Mouse (Mus musculus) layer of hippocampus, adult 18-20 months (tissue): ENCODE data around the gene Zswim1. TPM values are rescaled to one million over a fixed set of nuclear protein-coding genes. Genes with fewer than 3 reads are reported as not detected.
"Not testable (repeated sequence)": the region's sequence is repeated elsewhere in the genome, so short reads cannot be mapped to it uniquely, and the experiment has no call there.

Experiments used
- DNase-seq, 2 experiments: peaks; one replicate each; pipeline ENCODE4 v3.0.0; 2022; ENCODE audit warnings: low spot score in 2 of 2
- total RNA-seq, 2 experiments: library from RNA; stranded (reverse); gene quantifications; 2 replicates each; pipeline ENCODE4 v1.2.3; 2021

Zswim1 gene
- total RNA-seq, 2 experiments from 2014 or later = 22.7 to 26.3 TPM

DNA sequence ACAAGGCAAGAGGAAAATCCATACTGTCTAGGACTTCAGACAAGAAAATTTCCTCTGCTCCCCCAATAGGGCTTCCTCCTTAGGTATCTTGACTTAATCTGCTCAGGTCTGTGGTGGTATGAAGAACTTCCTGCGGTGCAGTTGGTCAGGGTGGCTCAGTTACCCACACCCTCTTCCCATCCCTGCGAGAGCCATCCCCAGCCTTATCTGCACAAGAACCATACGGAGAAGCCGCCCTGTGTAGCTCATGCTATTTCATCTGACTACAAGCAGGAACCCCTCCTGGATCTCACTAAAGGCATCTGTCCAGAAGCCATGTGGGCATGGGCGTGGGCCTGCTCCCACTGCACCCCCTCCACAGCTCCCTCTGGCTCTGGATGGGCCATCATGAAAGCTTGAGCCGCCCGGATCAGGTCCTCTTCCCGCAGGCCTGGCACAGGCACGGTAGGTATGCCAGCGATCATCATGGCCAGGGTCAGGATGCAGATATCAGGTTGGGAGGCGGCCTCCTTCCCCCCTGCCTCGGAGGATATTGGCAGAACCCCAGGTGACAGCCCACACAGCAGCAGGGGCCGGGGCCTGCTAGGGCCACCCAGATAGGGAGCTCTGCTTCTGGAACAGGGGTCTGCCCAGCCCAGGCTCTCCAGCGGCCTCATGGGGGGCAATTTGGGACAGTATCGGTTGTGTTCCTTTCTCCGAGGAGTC, 4.8 kb downstream of the Zswim1 start:
- no peak for DNase-seq

GRCm38 (mm10) chr2:164828437-164828836, 6.0 kb downstream of the Zswim1 start, which contains the start of gene Spata25:
TSS of gene Spata25 (minus strand) at chr2:164828537.
- DNase-seq = no peak

DNA sequence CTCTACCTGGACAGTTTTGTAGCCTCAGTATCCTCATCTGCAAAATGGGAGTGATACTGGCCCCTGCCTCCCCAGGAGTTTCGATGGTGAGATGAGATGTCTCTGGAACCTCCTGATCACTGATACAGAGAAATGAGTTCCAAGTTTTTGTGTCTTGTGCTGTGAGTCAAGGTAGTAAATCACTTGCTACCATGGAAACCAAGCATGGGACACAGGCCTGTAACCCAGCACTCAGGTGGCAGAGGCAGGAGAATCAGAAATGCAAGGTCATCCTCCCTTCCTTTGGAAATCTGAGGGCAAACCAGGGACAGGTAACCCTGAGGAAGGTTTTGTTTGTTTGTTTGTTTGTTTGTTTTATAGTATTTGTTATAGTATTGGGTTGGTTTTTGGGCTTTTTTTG, 6.6 kb downstream of the Zswim1 start:
- no peak for DNase-seq

DNA sequence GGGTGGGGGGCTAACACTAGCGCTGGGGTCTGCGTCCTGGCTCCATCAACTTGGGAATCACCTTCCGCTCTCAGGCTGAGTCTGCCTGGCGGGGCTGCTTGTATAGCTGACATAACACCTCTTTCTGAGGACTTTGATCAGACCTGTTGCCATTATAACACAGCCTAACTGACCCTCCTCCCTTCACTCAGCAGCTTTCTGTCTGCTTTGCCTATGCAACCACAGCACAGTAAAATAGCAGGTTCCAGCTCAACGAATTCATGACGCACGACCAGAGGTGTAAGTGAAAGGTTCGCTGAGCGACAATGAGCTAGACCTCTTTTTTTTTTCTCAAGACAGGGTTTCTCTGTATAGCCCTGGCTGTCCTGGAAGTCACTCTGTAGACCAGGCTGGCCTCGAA, 8.5 kb downstream of the Zswim1 start:
- DNase-seq = no peak

DNA sequence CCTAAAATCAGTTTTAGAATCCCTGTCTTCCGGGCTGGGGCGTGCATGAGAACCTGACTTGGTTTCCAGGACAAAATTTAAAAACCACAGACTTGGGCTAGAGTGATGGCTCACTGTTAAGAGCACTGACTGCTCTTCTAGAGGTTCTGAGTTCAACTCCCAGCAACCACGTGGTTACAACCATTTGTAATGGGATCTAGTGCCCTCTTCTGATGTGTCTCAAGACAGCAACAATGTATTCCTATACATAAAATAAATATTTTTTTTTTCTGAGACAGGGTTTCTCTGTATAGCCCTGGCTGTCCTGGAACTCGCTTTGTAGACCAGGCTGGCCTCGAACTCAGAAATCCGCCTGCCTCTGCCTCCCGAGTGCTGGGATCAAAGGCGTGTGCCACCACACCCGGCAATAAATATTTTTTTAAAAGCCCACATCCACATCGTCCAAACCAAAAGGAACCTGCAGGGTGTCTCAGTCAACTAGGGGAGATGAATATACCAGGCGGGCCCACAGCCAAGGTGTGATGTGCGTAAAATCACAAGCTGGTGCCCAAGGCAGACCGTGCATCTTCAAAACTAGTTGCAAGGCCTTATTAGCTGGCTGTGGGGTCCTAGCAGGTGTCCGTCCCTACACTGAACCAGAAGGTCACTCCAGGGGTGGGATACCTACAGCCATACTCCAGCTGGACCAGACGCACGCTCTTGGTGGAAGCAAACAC, 9.7 kb downstream of the Zswim1 start:
- no peak for DNase-seq

GRCm38 (mm10) chr2:164832748-164833301, 10.3 kb downstream of the Zswim1 start, which contains the start of gene Ctsa:
TSS of gene Ctsa (plus strand) at chr2:164832873.
- peak; percentile 69 to 84 for DNase-seq

GRCm38 (mm10) chr2:164833314-164833959, 11.0 kb downstream of the Zswim1 start, which contains the start of gene Neurl2:
TSS of gene Neurl2 (minus strand) at chr2:164833456.
- DNase-seq = peak; percentile 84 to 97

- no peak for DNase-seq
These were observed 12.0 kb downstream of the Zswim1 start for GRCm38 (mm10) chr2:164834531-164834930.

DNA sequence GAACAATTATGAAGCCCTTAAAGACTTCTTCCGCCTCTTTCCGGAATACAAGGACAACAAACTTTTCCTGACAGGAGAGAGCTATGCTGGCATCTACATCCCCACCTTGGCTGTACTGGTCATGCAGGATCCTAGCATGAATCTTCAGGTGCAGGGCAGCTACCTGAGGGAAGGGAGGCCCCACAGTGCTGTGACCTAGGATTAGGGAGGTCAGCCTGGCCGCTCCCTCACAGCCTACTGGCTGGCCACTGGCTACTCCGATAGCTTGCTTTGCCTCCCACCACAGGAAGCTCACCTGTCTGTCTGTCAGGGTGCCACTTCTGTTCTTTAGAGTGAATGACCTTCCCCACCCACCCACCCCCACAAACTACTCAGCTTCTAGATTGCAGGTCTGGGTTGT, 12.7 kb downstream of the Zswim1 start:
- DNase-seq = no peak

GRCm38 (mm10) chr2:164845782-164846181, 23.3 kb downstream of the Zswim1 start:
- no peak for DNase-seq

GRCm38 (mm10) chr2:164850061-164850460, 27.6 kb downstream of the Zswim1 start:
- no peak for DNase-seq

DNA sequence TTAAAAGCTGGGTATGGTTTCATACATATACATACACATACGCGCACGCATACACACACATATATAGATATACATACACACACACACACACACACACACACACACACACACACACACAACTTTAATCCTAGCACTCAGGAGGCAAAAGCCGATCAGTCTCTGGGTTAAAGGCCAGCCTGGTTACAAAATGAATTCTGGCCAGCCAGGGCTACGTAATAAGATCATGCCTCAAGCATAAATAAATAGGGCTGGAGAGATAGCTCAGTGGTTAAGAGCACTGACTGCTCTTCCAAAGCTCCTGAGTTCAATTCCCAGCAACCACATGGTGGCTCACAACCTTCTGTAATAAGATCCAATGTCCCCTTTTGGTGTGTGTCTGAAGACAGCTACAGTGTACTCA, 33.1 kb downstream of the Zswim1 start:
- not testable (repeated sequence) for DNase-seq

- no peak for DNase-seq
These were observed 34.0 kb downstream of the Zswim1 start for GRCm38 (mm10) chr2:164856309-164857100.

GRCm38 (mm10) chr2:164857101-164857821, 34.8 kb downstream of the Zswim1 start, which contains the start of gene Pltp:
TSS of gene Pltp (minus strand) at chr2:164857711.
- DNase-seq = no peak

DNA sequence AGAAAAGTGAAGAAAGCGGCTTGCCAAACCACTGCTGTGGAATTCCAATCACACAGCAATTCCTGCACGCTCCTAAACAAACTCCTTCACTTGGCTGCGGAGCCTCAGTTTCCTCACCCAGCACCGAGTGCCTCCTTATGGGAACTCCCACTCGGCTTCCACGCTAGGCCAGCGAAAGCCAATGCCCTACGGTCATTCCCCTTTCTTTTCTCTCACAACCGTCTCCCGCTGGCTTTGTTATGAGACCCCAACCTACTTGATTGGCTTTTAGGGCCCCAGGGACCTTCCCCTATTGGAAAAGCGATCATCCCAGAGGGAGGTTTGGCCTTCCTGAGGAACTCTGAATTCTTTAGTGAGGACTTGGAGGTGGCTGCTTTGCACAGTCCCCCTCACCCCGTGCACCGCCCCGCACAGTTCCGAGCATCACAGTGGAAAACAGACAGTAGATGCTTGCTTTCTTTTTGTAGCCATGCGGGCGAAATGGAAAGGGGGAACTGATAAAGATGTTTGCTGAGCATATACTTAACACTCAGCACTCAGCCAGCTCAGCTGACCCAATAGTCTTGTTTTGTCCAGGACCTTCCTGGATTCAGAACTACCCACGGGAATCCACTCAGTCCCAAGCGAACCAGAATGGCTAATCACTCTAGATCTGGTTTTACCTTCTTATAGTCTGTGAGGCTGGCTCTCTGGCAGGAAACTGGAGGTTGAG, 35.5 kb downstream of the Zswim1 start:
- DNase-seq = no peak

- no peak for DNase-seq
These were observed 36.7 kb downstream of the Zswim1 start for GRCm38 (mm10) chr2:164859155-164859554.

DNA sequence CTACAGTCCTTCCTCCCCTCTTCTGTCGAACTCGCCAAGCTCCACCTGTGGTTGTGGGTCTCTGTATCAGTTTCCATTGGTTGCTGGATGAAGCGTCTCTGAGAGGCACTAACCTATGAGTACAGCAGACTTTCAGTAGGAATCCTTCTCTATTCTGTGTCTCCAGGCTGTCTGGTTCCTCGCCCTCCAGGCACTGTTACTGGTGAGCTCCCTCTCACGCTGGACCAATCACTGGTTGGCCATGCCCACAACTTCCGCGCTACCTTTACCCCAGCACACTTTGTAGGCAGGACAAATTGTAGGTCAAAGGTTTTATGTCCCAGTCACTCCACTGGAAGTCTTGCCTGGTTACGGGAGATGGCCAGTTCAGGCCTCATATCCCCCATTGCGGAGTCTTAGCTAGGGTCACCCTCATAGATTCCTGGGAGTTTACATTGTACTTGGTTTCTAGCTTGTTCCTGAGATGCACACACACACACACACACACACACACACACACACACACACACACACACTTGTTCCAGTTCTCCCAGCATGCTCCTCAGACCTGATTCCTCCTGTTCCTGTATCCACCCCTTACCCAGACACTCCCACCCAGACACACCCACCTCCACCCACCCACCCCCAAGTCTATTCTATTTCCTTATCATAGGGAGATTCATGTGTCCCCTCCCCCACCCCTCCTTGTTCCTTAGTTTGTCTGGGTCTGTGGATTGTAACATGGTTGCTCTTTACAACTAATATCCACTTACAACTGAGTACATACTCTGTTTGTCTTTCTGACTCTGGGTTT, 37.4 kb downstream of the Zswim1 start:
- no peak for DNase-seq

GRCm38 (mm10) chr2:164861094-164861493, 38.6 kb downstream of the Zswim1 start:
- no peak for DNase-seq
